Mouse (Mus musculus) stomach, postnatal 0 days (tissue): ENCODE results near the gene Olfr586. TPM values are rescaled to one million over a fixed set of nuclear protein-coding genes. Genes with fewer than 3 reads are reported as not detected.

Source experiments
- ATAC-seq: fragments of 200-750 bp; cut with Nextera tagmentation; 2 replicates; pipeline ENCODE4 v1.8.0; 2017; ENCODE audit not compliant: low FRiP score, low TSS enrichment
- DNase-seq: peaks from one replicate; pipeline ENCODE4 v3.0.0-alpha.2; 2016; ENCODE audit warnings: low spot score
- H3K27ac ChIP-seq: fragments of 300-500 bp; sonication (generic); replicated peaks from 2 replicates; pipeline ENCODE4 v1.5.1; 2014; ENCODE audit warnings: mild to moderate bottlenecking, control low read depth
- H3K27me3 ChIP-seq: fragments of 300-500 bp; sonication (generic); 2 replicates; pipeline ENCODE4 v1.6.1; 2014; ENCODE audit warnings: low read length; ENCODE audit not compliant: control insufficient read depth, insufficient read depth
- H3K36me3 ChIP-seq: fragments of 300-500 bp; sonication (generic); 2 replicates; pipeline ENCODE4 v1.6.1; 2014; ENCODE audit warnings: low read length, mixed read lengths; ENCODE audit not compliant: control insufficient read depth, insufficient read depth
- H3K4me1 ChIP-seq: fragments of 300-500 bp; sonication (generic); replicated peaks from 2 replicates; pipeline ENCODE4 v1.6.1; 2014; ENCODE audit warnings: antibody characterized with exemption; ENCODE audit not compliant: control insufficient read depth, insufficient read depth
- H3K4me2 ChIP-seq: fragments of 300-500 bp; sonication (generic); replicated peaks from 2 replicates; pipeline ENCODE4 v1.6.1; 2014; ENCODE audit warnings: low read depth, mild to moderate bottlenecking, control low read depth, moderate library complexity
- H3K4me3 ChIP-seq: fragments of 300-500 bp; sonication (generic); 2 replicates; pipeline ENCODE4 v1.5.1; 2014; ENCODE audit warnings: low read depth, low read length, control low read depth
- H3K9ac ChIP-seq: fragments of 300-500 bp; sonication (generic); 2 replicates; pipeline ENCODE4 v1.6.1; 2014; ENCODE audit warnings: mild to moderate bottlenecking, low read length, control low read depth, mixed read lengths
- H3K9me3 ChIP-seq: fragments of 300-500 bp; sonication (generic); 2 replicates; pipeline ENCODE4 v1.6.1; 2016; ENCODE audit warnings: low read length; ENCODE audit not compliant: control insufficient read depth
- EP300 ChIP-seq: optimal IDR thresholded peaks from 2 replicates; pipeline ENCODE3; 2016; ENCODE audit warnings: antibody characterized with exemption
- WGBS: fragments of 180-500 bp; shearing (Covaris S2); extraction: QIAGEN DNeasy Blood & Tissue Kit; methylation state at CpG from one replicate; pipeline ENCODE4 v1.1.7; 2014; 5-methylcytosine and 5-hydroxymethylcytosine counted together
- polyA plus RNA-seq: library from polyadenylated mRNA; unstranded; fragments of >200 nt; fragmentation: Nextera tagmentation; extraction: Ambion mirVana; gene quantifications from 2 replicates; pipeline ENCODE4 v1.2.1, GENCODE M21; 2015

Olfr586 gene
- polyA plus RNA-seq, 1 experiment from 2014 or later: not detected

GRCm38 (mm10) chr7:103081585-103081984 lies 43.9 kb downstream of the Olfr586 start, which contains the start of gene Olfr584:
TSS of gene Olfr584 (plus strand) at chr7:103081885.
- WGBS: 80% methylated on average over 1 of the region's 1 CpGs
- no peak for TF ChIP-seq EP300
- ATAC-seq (no peak), DNase-seq (no peak)
- Histone ChIP-seq H3K4me1 (no peaks in the 10 kb centered on the region), H3K9ac (no peak within 1 kb of the TSS), H3K4me2 (no peak within 1 kb of the TSS), H3K27ac (no peak within 1 kb of the TSS), H3K27me3 (no peaks in the 10 kb centered on the region), H3K4me3 (no peak within 1 kb of the TSS), H3K9me3 (no peaks in the 10 kb centered on the region), H3K36me3 (no peaks in the 10 kb centered on the region)

Other genes starting within 250 kb of the Olfr586 start
- gene Olfr568, start 248.5 kb downstream of the Olfr586 start, polyA plus RNA-seq: not detected in 2 replicates
- not detected in 2 replicates for gene Olfr569, start 234.8 kb downstream of the Olfr586 start, polyA plus RNA-seq
- not detected in 2 replicates for gene Olfr570, start 231.1 kb downstream of the Olfr586 start, polyA plus RNA-seq
- not detected in 2 replicates for gene Olfr571, start 208.1 kb downstream of the Olfr586 start, polyA plus RNA-seq
- not detected in 2 replicates for gene Olfr572, start 201.2 kb downstream of the Olfr586 start, polyA plus RNA-seq
- gene Olfr573-ps1, start 183.1 kb downstream of the Olfr586 start, polyA plus RNA-seq: not detected in 2 replicates
- not detected in 2 replicates for gene Olfr574, start 177.2 kb downstream of the Olfr586 start, polyA plus RNA-seq
- not detected in 2 replicates for gene Olfr575, start 166.9 kb downstream of the Olfr586 start, polyA plus RNA-seq
- gene Olfr576, start 163.0 kb downstream of the Olfr586 start, polyA plus RNA-seq: not detected in 2 replicates
- gene Olfr577, start 149.7 kb downstream of the Olfr586 start, polyA plus RNA-seq: not detected in 2 replicates
- gene Olfr578, start 136.3 kb downstream of the Olfr586 start, polyA plus RNA-seq: not detected in 2 replicates
- not detected in 2 replicates for gene Olfr582, start 87.6 kb downstream of the Olfr586 start, polyA plus RNA-seq
- gene Olfr583, start 74.3 kb downstream of the Olfr586 start, polyA plus RNA-seq: not detected in 2 replicates
- gene Olfr584, start 43.8 kb downstream of the Olfr586 start, polyA plus RNA-seq: not detected in 2 replicates
- not detected in 2 replicates for gene Olfr585, start 27.9 kb downstream of the Olfr586 start, polyA plus RNA-seq
- not detected in 2 replicates for gene Olfr588-ps1, start 15.2 kb upstream of the Olfr586 start, polyA plus RNA-seq
- gene Olfr589, start 30.7 kb upstream of the Olfr586 start, polyA plus RNA-seq: not detected in 2 replicates
- gene Olfr591, start 52.7 kb upstream of the Olfr586 start, polyA plus RNA-seq: not detected in 2 replicates
- gene Olfr592, start 59.2 kb upstream of the Olfr586 start, polyA plus RNA-seq: 0.04 TPM in 1 of 2 replicates, not detected in the other
- gene Olfr593, start 86.2 kb upstream of the Olfr586 start, polyA plus RNA-seq: not detected in 2 replicates
- not detected in 2 replicates for gene Olfr594, start 91.4 kb upstream of the Olfr586 start, polyA plus RNA-seq
- not detected in 2 replicates for gene Usp17ld, start 126.9 kb upstream of the Olfr586 start, polyA plus RNA-seq
- not detected in 2 replicates for gene Olfr596, start 180.0 kb upstream of the Olfr586 start, polyA plus RNA-seq
- not detected in 2 replicates for gene Olfr597, start 190.7 kb upstream of the Olfr586 start, polyA plus RNA-seq
- gene Olfr598, start 197.9 kb upstream of the Olfr586 start, polyA plus RNA-seq: not detected in 2 replicates
- not detected in 2 replicates for gene Olfr599, start 210.3 kb upstream of the Olfr586 start, polyA plus RNA-seq
- not detected in 2 replicates for gene Olfr600, start 224.0 kb upstream of the Olfr586 start, polyA plus RNA-seq
- not detected in 2 replicates for gene Olfr601, start 237.0 kb upstream of the Olfr586 start, polyA plus RNA-seq